Comparison of ENCODE assay signal across 8 mouse cellular contexts in the genomic region with DNA sequence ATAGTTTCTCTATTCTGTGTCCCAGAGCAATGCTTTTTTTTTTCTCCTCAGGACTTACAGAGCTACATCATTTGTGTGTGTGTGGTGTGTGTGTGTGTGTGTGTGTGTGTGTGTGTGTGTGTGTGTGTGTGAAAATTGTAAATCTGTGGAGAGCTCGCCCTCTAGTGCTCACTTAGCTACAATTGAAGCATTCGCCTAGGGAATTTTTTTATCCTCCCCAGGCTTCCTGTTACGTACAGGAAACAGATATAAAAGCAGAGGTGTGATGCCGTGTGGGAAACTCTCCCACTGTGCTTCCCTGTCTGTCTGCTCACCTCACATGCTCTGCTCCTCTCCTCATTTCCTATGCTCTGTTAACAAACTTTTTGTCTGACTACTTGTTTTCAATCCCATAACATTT. TPM values are rescaled to one million over a fixed set of nuclear protein-coding genes. Genes with fewer than 3 reads are reported as not detected.
DNase-seq lines count a peak whose midpoint lies in the region; ATAC-seq and TF ChIP-seq lines count a peak whose summit lies in the region.

No protein-coding gene starts in this region.

- no peaks in the 10 kb centered on the region for H3K4me1 ChIP-seq in spleen, adult 2 months (ENCODE audit: control insufficient read depth, insufficient read depth, insufficient read length)

- H3K27ac ChIP-seq in spleen, adult 2 months (ENCODE audit: insufficient read depth, low read length), result no peak overlapping the region

- H3K27me3 ChIP-seq in spleen, adult 2 months (ENCODE audit: control insufficient read depth, insufficient read depth, low read length), result no peaks in the 10 kb centered on the region

- no peak for TF ChIP-seq POLR2A in spleen, adult 2 months (IDR thresholded peaks at IDR 0.05; ENCODE audit: low read depth, low read length)

- intact Hi-C loops in left cerebral cortex, postnatal 10 days (cut with DNase I), result loop anchor here (2.0 kb wide), 1 partner anchor 96 kb away; the partner anchor contains the start of genes Csnk1g1 and Trip4

- no peak for TF ChIP-seq CTCF in spleen, adult 2 months (IDR thresholded peaks at IDR 0.05; ENCODE audit: extremely low read depth, insufficient read depth, insufficient read length, insufficient replicate concordance)

- DNase-seq in spleen, adult 2 months (ENCODE audit: low read depth in 1 of 2, low spot score in 2 of 2), result peak; percentile 4 to 21
- DNase-seq in spleen, adult 12 weeks (ENCODE audit: low spot score), result no peak
- DNase-seq in brain, embryonic 18.5 days (ENCODE audit: low read depth, low spot score), result peak; percentile 18
- DNase-seq in frontal cortex, postnatal 10 days (ENCODE audit: low spot score in 2 of 2), result peak; percentile 34 to 38
- peak; percentile 54 to 56 for DNase-seq in left cerebral cortex, postnatal 10 days (ENCODE audit: extremely low spot score in 1 of 2, low spot score in 2 of 2)
- peak; percentile 16 for DNase-seq in neural tube, embryonic 10.5 days (ENCODE audit: extremely low spot score, low spot score)
- peak; percentile 30 to 59 for DNase-seq in urinary bladder, postnatal 4 days (ENCODE audit: low spot score in 2 of 2)

- peaks cover 18% of the 10 kb centered on the region for H3K36me3 ChIP-seq in spleen, adult 2 months (ENCODE audit: control insufficient read depth, insufficient read depth, low read length)

- 15% methylated on average over 4 of the region's 4 CpGs for WGBS in spleen, adult 2 months

- ATAC-seq in inflammation-experienced regulatory T-cells, adult 6 months, result peak; percentile 60

- H3K4me3 ChIP-seq in spleen, adult 2 months (ENCODE audit: extremely low read depth, insufficient read depth, insufficient read length), result no peak overlapping the region

RNA-seq across cellular contexts. Expression of gene Ppib, which starts 55.6 kb away (rescaled TPM):
- polyA plus RNA-seq in spleen, adult 2 months (2012; rRNA removed), result 99.8 and 117 TPM in 2 replicates
- polyA plus RNA-seq in inflammation-experienced regulatory T-cells, adult 6 months (2017; shearing (Covaris generic)), result 100 to 1,000 TPM; 427 to 663 (median 505) TPM
- 100 to 1,000 TPM; 238 to 241 TPM for total RNA-seq in left cerebral cortex, postnatal 10 days (2021)
